Mouse (Mus musculus) cerebellum, postnatal 4 days (tissue): ENCODE data around the gene Ttc13.

Experiments
- DNase-seq, 2 experiments: peaks; one replicate each; pipeline ENCODE4 v3.0.0; 2022; ENCODE audit warnings: low spot score in 2 of 2, mixed read lengths in 1 of 2

Gene Ttc13

DNA sequence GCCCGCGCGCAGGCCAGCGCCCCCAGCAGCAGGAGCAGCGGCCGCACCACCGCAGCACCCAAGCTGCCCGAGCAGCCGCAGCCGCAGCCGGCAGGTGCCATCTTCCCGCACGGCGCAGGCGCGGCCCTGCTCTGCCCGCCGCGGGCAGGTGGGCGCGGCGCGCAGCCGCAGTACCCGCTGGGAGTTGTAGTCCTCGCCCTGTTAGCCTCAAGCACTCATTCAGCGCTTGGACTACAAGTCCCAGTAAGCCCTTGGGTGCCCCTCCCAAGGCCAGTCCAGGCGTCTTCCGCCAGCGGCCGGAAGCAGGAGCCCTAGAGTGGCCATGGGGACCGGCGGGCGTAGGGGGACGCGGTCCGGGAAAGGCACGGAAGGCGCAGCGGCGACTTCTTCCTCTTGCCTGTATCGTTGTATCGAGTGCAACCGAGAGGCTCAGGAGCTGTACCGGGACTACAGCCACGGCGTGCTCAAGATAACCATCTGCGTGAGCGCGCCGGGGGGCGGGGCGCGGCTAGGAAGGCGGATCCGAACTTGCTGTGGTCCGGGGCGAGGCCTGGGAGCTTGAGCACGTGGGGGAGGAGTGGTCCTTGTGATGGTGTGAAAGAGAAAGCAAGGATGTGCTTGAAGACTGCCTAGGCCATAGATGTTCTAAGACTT is at the start of gene Ttc13, which contains the start of gene Arv1:
Gene Ttc13 (minus strand): TSS at position 122 of the 654 bp plus-strand sequence.
Gene Arv1 (plus strand): TSS at position 278 of the 654 bp plus-strand sequence.
- DNase-seq, result peak; percentile 79 to 95

DNA sequence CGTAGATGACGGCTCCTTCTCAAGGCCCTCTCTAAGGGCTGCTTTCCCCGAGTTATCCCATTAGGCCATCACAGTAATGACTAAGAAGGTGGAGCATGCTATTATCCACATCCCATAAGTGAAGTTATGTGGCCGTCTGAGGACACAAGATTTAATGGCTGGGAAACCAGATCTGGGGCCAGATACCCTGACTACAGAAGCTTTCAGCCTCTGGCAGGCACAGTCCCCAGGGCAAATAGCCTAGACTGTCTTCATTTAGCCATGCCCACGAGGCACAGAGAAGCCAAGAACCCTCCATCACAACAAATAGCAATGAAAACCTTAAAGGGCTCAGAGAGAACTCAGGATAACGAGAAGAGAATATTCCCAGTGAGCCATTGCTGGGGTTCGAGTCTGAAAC is 41.3 kb upstream of the Ttc13 start:
- no peak for DNase-seq

DNA sequence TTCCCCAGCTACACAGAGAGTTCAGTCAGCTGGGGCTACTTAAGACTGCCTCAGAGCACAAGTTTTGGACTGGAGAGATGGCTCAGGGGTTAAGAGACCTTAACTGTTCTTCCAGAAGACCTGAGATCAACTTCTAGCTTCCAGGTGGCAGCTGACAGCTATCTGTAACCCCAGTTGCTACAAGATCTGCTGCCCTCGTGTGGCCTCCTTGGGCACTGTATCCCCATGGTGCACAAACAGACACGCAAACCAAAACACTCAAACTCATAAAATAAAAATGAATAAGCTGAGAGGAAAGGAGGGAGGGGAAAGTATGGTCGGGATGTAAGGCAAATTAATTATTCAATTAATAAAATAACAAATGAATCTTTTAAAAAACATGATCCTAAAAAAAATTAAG is 36.8 kb upstream of the Ttc13 start:
- peak in 1 of 2 experiments; percentile 51 for DNase-seq

DNA sequence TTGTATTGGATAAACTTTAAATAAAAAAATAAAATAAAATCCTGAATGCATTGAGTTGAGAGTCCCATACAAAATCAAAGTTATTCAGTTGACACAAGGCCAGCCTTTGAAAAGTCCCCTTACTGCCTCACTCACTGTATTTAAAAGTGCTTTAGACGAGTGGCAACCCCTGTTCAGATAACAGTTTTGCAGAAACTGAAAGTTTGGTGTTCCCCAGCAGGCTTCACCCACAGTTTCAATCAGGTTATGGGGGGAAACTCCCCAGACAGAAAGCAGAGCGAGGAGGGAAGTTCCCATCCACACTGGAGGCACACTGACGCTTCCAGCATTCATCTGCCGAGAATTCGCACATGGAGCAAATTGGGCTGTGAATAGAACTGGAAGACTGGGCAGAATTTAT is 34.8 kb upstream of the Ttc13 start:
- no peak for DNase-seq

DNA sequence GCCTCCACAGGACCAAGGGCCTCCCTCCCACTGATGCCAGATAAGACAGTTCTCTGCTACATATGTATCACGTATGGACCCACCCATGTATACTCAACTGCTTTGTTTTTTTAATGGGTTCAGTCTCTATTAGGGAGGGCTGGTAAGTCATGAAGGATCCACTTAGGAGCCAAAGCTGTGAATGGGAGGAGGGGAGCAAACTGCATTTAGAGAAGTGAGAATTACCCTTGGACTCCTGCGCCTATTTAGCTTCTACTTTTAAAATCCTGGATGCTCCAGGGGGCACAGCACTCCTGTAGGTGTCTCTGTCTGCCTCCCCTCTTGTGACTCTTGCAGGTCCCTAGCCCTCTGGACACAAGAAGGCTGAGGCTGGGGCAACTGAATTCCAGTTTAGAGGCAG is 34.4 kb upstream of the Ttc13 start:
- DNase-seq, result no peak

DNA sequence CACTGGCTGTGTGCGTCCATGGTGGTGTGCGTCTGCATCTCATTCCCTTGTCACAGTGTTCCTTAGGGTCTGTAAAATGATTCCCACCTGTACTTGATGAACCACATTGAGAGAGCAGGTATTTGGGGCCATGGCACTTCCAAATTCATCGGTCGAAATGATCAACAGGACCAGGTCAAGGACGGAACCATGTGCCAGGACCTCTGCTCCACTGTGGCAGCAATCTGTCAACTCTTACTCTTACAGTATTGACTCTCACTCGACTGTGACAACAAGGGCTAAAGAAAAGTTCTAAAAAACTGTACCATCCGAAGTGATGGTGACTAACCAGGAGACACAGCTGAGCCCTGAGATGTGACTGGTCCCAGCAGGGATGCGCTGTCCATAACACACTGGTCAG is 33.7 kb upstream of the Ttc13 start:
- no peak for DNase-seq

DNA sequence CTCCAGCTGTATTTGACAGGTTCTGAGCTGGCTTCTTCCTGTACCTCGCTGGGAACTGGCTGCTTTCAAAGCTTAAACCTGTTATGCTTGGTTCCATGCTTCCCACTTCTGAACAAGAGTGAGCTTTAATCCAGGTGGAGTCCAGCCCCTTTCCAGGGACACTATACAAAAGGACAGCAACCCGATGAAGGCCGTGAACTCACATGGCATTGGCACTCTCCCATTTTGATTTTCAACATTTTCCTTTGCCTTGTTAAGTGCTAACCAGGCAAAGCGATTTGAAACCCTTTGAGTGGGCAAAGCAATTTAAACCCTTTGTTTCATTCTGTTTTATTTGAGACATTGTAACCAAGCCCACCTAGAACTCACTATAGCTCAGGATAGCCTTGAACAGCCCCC is 33.0 kb upstream of the Ttc13 start:
- DNase-seq, result no peak

DNA sequence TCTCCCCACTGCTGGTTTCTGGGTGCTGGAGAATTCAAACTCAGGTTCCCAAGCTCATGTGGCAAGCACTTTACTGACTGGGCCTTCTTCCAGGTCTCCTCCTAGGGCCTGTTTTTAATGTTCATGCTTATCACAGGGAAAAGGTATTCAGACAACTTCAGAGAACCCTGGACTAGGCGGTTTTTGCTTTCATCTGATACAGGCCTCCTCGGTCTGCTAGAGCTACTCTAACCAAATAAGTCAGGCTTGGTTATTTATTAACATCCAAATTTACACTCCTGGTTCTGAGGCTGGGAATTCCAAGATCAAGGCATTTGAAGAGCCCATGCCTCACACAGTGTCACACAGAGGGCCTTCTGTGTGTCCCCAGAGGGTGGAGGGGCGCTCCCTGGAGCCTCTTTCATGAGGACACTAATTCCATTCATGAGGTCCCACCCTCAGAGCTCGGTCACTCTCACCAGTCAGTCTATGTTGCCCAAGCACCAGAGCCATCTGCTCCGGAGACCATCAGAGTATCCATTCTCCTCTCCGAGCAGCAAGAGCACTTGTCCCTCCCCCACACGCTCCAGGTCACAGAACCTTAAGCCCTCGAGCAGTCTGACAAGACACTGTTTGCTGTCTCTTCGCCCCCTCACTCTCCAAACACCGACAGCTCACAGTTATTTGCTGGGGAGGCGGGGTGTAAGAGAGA is 32.5 kb upstream of the Ttc13 start:
- peak in 1 of 2 experiments; percentile 6 for DNase-seq

DNA sequence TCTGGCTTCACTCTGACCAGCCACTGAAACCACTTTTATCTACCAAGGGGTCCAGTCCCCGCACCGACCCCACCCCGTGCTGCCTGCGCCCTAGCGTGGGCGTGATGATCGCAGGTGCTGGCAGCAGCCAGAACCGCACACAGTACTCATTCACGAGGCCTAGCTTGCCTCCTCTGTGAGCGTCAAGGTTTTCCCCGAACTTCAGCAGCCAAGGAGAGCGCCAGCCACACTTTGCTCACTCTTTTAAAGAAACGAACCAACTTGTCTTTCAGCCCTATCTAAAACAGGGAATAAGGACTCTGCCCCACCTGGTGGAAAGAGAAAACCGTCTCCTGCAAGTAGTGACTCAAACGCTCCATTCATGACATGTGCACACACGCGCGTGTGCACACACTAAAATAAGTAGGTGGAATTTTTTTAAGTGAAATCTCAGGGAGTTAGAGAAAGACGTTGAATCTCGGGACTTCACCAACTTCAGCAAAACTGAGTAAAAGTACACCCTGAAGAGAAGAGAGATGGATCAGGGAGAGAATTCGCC is 30.6 kb upstream of the Ttc13 start:
- DNase-seq, result no peak

DNA sequence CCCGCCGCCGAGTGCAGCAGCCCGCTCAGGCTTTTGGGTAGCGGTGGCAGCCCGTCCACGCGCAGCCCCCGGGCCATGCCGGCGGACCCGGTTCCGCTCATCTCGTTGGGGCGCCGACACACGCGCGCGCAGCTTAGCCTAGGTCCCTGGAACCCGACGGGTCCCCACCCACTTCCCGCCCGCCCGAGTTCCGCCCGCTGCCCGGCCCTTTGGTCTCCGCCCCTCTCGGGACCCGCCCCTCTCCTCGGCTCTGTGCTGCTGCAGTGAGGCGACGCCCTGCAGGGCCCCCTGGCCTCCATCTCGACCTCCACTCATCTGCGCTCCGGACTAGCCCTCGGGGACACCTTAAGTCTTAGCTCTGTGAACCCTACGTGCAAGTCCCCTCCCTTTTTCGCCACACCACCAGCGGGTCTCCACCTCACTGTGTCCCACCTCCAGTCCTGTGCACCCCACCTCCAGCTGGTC is 30.0 kb upstream of the Ttc13 start, which contains the start of gene Fam89a:
Gene Fam89a (minus strand): TSS at position 124 of the 465 bp plus-strand sequence.
- no peak for DNase-seq

DNA sequence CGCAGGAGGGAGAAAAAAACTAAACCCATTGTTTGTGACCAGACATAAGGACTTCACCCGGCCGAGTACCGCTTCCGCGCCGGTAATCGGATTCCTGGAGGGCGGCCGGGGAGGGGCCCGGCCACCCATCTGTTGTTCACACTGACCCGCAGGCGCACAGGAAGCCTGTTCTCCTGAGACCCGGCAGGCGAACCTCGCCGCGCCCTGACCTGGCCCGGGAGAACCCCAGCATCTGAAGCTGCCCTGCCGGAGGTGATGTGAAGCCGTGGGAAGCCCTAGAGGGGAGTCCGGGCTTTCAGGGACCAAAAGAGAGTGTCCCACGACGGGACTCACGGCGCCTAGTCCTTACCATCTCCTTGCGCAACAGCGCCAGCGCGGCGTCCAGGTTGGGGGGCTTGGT is 29.4 kb upstream of the Ttc13 start:
- no peak for DNase-seq

DNA sequence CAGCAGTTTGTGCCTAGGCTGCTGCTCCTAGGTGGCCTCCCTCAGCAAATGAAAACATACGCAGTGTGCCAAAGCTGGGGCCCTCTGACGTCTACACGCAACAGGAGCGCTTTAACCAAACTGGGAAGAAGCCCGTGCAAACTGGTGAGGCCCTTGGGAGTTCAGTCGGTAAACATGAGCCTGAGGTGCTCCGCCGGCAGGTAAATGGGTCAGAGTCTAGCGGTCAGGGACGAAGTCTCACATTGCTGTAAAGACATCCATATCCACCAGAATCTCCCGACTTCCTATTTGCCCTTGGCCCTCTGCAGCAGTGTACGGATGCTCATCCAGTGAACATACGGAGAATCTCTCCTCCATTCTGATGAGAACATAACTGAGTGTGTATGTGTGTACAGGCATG is 24.9 kb upstream of the Ttc13 start:
- DNase-seq, result no peak

DNA sequence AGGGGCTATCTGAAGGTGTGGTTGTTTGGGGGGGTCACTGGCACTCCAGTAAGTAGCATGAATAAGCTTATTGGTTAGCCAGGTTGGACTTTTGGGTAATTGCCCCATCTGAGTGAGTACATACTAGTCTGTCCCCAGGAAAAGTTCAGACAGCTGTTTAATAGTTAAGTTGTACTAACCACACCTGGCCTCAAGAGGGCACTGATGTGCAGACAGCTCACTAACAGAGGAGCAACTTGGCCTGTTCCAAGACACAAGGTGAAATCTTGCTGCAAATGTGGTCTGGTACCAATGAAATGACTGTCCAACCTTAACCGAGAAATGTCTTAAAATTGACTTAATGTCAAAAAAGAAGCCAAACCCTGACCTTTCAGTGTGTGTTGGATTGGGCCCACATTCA is 17.5 kb upstream of the Ttc13 start:
- DNase-seq, result no peak

DNA sequence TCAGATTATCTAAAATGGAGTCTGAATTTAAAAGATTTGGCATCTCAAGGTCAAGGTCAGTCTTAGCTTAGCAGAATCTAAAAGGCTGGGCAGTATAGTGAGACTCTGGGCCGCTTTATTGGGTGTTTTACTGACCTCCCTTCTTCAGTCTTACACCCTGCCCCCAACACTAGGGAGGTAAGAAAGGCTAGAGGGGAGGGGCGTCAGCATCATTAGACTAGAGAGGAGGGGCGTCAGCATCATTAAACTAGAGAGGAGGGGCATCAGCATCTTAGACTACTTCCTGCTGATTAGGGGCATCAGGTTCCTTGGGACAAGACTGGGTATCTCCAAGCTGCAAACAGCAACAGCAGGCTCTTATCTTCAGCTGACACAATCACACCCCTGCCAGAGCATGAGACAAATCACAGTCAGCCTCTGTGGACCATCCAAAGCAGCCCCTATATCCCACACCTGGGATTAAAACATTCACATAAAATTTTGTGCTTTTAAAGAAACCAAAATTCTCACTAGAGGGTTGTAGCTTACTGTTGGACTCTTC is 13.7 kb upstream of the Ttc13 start:
- no peak for DNase-seq

DNA sequence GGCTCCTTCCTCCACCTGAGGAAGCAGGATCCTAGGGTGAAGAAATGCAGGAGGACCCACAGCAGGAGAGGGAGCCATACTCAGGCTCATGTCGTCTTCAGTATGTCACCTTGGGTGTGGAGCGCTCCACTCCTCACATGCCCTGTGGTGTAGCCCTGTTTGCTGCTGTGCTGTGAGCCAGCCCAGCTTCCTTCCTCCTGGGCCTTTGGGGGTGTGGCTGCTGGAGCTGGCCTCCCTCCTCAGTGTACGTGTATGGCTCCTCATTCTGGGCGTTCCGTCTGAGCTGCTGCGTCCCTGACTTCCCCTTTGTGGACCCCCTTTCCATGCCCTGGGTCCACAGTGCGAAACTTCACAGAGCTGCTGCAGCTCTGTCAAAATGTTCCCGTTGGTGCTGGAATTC is 11.0 kb upstream of the Ttc13 start:
- no peak for DNase-seq

DNA sequence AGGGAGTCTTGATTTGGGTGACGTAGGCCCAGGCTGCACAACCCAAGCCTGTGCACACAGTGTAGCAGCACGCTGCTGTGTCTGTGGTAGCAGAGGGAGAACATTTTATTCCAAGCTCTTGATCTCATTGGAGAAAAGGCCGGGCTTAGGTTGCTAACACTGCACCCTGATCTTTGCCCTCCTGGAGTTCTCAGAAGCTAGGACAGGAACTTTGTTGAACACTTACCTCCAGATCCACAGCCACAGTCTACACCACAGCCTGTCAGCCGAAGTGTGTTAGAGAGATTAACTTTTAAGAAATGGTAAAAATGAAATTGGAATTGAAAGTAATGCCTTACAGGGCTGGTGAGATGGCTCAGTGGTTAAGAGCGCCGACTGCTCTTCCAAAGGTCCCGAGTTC is 2.5 kb upstream of the Ttc13 start:
- DNase-seq, result no peak

DNA sequence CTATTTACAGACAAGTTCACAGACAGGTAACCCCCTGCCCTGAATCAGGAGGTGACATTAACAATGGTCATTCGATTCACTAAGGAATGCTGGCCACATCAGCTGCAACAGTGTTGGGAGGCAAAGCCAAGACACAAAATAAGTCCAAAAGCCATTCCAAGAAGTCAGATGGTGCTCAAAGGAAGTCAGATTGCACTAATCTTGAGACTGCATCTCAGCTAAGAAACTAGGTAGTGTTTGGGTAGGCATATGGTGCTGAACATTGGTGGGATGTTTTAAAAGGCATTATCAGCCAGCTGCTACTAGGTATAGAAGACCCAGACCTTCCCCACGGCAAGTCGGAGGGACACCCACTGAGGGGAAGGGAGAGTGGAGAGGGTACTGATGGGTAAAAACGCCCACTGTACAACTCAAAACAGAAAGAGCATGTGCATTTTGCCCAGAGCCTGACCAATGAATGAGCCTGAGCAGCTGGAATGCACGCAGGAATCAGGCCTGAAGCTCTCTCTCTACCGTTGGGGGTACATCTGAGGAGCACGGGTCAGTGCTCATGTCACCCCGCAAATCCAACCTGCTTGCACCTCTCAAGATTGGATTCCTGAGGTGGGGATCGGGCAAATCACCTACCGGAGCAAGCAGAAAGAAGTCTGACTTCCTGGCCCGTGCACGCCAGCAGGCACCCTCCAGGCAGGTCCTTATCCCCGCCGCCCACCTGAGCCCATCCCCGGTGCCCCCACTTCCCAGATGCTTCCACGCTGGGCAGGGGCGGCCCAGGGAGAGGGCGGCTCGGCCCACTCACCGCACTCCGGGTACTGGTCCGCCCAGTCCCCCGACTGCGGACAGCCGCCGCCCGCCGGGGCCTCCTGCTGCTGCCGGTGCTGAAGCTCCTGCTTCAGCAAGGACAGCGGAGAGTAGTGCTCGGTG is 583 bp downstream of the Ttc13 start:
- no peak for DNase-seq

DNA sequence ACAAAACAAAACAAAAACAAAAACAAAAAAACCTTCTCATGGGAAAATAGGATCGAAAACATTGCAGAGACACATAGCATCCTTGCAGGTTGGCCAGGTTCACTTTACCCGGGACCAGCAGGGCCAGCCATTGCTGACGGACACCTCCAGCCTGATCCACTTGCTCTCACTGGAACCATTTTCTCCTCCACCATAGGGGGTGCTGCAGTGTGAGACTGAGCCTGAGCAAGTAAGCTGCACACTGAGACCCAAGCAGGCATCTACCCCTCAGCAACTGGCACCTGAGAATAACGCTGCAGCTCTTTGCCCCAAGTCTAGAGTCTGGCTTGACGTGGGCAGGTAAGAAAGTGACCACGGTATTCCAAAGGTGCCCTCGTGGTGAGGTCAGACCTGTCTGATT is 1.6 kb downstream of the Ttc13 start:
- peak in 1 of 2 experiments; percentile 9 for DNase-seq

DNA sequence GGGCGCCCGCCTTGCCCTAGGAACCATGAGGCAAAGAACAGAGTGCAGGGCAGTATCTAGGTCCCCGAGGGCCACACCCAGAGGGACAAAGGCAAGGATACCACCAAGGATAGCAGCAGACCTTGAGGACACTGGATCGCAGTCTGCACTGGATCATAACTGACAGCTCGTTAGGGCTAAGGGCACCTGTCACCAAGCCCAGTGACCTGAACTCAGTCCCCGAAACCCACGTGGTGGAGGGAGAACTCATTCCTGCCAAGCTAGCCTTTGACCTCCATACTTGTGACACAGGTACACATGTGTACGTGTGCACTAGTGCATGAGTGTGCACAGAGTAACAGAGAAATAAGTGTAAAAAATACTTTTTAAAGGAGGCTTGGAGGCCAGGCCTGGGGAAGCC is 6.0 kb downstream of the Ttc13 start:
- no peak for DNase-seq

DNA sequence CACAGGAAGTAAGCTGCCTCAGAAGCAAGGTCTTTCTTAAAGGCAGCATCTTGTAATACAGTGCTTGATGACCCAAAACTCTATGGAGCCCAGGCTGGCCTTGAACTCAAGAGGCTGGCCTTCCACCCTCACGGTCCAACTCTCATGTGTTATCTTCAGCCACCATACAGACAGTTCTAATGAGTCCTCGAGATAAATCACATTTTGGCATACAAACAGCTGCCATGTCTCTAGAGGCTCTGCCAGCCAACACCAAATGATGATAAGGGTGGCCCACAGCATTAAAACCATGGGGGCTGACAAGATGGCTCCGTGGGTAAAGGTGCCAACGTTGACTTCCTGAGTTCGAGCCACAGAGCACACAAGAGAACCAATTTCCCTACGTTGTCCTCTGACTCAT is 8.6 kb downstream of the Ttc13 start:
- no peak for DNase-seq

DNA sequence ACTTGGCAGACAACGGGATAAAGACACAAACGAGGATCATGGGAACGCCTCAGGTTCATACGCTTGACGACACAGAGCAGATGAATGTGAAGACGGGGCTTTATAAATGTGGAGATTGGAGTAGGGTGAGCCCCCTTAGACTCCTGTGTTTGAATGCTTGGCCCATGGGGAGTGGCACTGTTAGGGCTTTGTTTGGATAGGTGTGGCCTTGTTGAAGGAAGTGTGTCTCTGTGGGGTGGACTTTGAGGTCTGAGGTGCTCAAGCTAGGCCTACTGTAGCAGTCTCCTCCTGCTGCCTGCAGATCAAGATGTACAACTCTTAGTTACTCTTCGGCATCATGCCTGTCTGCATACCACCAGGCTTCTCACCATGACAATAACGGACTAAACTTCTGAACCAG is 16.0 kb downstream of the Ttc13 start:
- DNase-seq, result no peak

DNA sequence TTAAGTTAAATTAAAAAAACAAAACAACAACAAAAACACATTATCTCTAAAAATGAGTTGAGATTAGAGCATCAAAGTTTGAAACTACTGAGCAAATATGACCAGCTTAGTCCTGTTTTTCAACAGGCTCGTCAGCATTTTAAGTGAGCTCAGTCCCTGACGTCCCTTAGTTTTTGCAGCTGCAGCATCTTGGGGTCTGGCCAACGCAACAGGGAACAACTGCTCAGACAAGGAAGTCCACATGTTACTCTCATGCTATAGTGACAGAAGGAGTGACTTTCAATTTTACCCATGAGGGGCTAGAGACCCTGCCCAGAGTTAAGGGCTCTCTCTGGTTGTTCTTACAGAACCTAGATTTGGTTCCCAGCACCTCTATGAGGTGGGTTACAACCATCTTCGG is 17.4 kb downstream of the Ttc13 start:
- no peak for DNase-seq
